Mouse (Mus musculus) megakaryocyte progenitor cell, adult 5-6 weeks (primary cell): ENCODE data around the gene Trex1. TPM values are rescaled to one million over a fixed set of nuclear protein-coding genes. Genes with fewer than 3 reads are reported as not detected.

Source experiments
- ATAC-seq: replicated peaks from 2 replicates; pipeline ENCODE4 v1.8.0; 2016; ENCODE audit warnings: mild to moderate bottlenecking, moderate TSS enrichment, inconsistent platforms; ENCODE audit not compliant: poor library complexity
- total RNA-seq, 2 experiments: library from RNA; stranded (forward) in 1 of 2; stranded (reverse) in 1 of 2; fragments of 157-497, 149-512 nt in 1 of 2; fragments of 200-1000 nt in 1 of 2; gene quantifications; 2 replicates each; pipeline versions ENCODE4 v1.2.3 to v1.2.4; 2015 to 2017

Trex1 gene
- total RNA-seq, 2 experiments from 2014 or later = 15.6 to 24.1 TPM

GRCm38 (mm10) chr9:109022866-109023685, 36.5 kb downstream of the Trex1 start:
- ATAC-seq = peak; percentile 85

GRCm38 (mm10) chr9:109021428-109021827, 38.1 kb downstream of the Trex1 start:
- ATAC-seq = peak; percentile 59

DNA sequence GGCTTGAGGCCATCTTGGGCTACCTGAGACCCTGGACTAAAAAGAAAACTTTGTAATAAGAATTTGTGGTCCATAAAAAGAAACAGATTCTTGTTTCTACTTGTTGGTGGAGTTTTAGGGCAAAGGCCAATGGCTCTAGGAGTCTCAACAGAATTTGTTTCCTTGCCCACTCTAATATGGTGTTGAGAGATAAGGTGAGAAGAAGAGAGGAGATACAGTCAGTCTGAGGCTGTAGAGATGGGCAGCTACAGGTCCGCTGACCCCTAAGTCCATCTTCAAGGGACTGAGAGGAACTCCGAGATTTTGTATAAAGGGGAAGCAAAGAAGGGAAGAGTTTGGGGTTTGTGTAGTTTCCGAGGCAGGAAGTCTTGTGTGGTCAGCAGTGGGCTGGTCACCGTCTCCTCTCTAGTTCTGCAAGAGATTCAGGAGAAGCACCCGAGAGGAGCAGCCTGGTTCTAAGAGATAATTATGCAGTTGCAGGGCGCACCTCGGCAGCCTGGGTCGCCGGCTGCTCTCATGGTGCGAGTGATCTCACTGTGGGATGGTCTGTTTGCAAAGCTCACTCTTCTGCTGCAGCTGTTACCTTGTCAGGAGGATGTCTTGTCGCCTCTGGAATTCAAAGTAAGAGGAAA, 42.4 kb downstream of the Trex1 start:
- peak; percentile 64 for ATAC-seq

GRCm38 (mm10) chr9:109015397-109015796, 44.1 kb downstream of the Trex1 start:
- ATAC-seq = peak; percentile 54

DNA sequence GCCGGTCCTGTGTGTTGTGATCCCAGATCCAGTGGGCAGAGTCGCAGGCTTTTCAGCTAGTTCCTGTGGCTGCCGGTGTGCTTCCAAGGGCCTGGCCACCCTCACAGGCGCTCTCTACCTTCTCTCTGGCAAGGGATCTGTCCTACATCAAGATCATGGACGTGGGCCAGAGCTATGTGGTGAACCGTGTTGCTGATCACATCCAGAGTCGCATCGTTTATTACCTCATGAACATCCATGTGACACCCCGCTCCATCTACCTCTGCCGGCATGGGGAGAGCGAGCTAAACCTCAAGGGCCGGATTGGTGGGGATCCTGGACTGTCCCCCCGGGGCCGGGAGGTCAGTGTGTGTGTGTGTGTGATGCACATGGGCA, 49.2 kb downstream of the Trex1 start:
- ATAC-seq = peak; percentile 16

GRCm38 (mm10) chr9:109009636-109010315, 49.8 kb downstream of the Trex1 start:
- peak; percentile 94 for ATAC-seq

DNA sequence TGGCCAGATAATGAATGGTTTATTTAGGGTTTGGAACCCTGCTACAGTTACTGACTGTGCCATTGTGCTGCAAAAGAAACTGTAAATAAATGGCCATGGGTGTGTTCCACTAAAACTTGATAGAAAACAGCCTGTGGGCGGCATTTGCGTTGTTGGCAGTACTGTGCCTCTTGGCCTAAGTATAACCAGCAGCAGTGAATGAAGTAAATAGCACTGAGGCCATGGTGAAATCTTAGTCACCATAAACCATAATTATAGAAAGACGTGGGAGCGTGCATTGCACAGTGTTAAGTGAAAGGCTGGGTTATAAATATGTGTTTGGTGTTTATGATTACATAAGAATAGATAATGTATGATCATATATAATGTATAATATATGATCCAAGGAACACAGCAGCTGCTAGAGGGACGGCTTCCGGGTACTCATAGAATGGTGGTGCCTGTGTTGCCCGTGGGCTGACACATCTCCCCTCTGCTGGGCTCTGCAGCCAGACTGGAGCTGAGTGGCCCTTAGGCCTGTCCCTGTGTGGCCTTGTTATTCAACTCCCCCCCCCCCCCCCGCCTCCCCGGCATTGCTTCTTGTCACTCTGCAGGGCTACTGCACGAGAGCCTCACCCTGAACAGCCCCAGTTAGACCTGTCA, 50.4 kb downstream of the Trex1 start:
- ATAC-seq = no peak

DNA sequence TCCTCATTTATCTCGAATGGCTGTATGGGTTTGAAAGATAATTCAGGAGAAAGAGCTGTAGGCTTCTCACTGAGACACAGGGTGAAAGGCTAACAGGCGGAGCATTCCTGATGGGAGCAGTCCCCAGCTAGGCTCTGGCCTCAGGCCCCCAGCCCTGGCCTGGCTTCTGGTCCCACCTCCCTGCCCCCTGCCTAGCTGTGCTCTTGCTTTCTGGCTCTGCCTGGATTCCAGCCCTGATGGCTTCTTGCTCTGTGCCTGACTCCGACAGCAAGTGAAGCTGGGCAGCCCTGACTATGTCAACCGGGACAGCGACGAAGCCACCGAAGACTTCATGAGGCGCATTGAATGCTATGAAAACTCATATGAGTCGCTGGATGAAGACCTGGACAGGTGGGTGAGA, 51.5 kb downstream of the Trex1 start:
- no peak for ATAC-seq

Other genes starting within 250 kb of the Trex1 start
- 4.5 and 5.4 TPM in 2 replicates for gene Celsr3, start 233.4 kb downstream of the Trex1 start, total RNA-seq (2015)
- gene Celsr3, start 233.4 kb downstream of the Trex1 start, total RNA-seq (2017) = 1.5 and 2.5 TPM in 2 replicates
- gene Slc26a6, start 206.5 kb downstream of the Trex1 start, total RNA-seq (2015) = 7.2 and 11.7 TPM in 2 replicates
- gene Slc26a6, start 206.5 kb downstream of the Trex1 start, total RNA-seq (2017) = 3.0 and 4.7 TPM in 2 replicates
- gene Tmem89, start 145.1 kb downstream of the Trex1 start, total RNA-seq (2015) = 0.35 TPM in 1 of 2 replicates, not detected in the other
- 0.08 TPM in 1 of 2 replicates, not detected in the other for gene Tmem89, start 145.1 kb downstream of the Trex1 start, total RNA-seq (2017)
- 144 and 157 TPM in 2 replicates for gene Uqcrc1, start 123.1 kb downstream of the Trex1 start, total RNA-seq (2015)
- 256 and 338 TPM in 2 replicates for gene Uqcrc1, start 123.1 kb downstream of the Trex1 start, total RNA-seq (2017)
- gene Col7a1, start 106.1 kb downstream of the Trex1 start, total RNA-seq (2015) = 0.02 and 0.12 TPM in 2 replicates
- 0.12 and 1.3 TPM in 2 replicates for gene Col7a1, start 106.1 kb downstream of the Trex1 start, total RNA-seq (2017)
- gene Ucn2, start 73.7 kb downstream of the Trex1 start, total RNA-seq (2015) = not detected in 2 replicates
- not detected in 2 replicates for gene Ucn2, start 73.7 kb downstream of the Trex1 start, total RNA-seq (2017)
- 3.9 and 5.9 TPM in 2 replicates for gene Pfkfb4, start 68.0 kb downstream of the Trex1 start, total RNA-seq (2015)
- 12.8 and 13.5 TPM in 2 replicates for gene Pfkfb4, start 68.0 kb downstream of the Trex1 start, total RNA-seq (2017)
- gene Shisa5, start 21.2 kb downstream of the Trex1 start, total RNA-seq (2015) = 19.7 and 20.5 TPM in 2 replicates
- gene Shisa5, start 21.2 kb downstream of the Trex1 start, total RNA-seq (2017) = 74.8 and 94.4 TPM in 2 replicates
- gene Atrip, start 14.4 kb upstream of the Trex1 start, total RNA-seq (2015) = 13.3 and 17.6 TPM in 2 replicates
- 15.3 and 20.1 TPM in 2 replicates for gene Atrip, start 14.4 kb upstream of the Trex1 start, total RNA-seq (2017)
- 5.8 and 8.6 TPM in 2 replicates for gene Ccdc51, start 22.8 kb upstream of the Trex1 start, total RNA-seq (2015)
- gene Ccdc51, start 22.8 kb upstream of the Trex1 start, total RNA-seq (2017) = 14.6 and 15.2 TPM in 2 replicates
- 411 and 433 TPM in 2 replicates for gene Tma7, start 22.9 kb upstream of the Trex1 start, total RNA-seq (2015)
- 121 and 130 TPM in 2 replicates for gene Tma7, start 22.9 kb upstream of the Trex1 start, total RNA-seq (2017)
- gene Plxnb1, start 35.7 kb upstream of the Trex1 start, total RNA-seq (2015) = not detected in 2 replicates
- not detected in 2 replicates for gene Plxnb1, start 35.7 kb upstream of the Trex1 start, total RNA-seq (2017)
- not detected in 2 replicates for gene Fbxw21, start 102.3 kb upstream of the Trex1 start, total RNA-seq (2015)
- gene Fbxw21, start 102.3 kb upstream of the Trex1 start, total RNA-seq (2017) = not detected in 2 replicates
- gene Fbxw13, start 136.2 kb upstream of the Trex1 start, total RNA-seq (2015) = not detected in 2 replicates
- not detected in 2 replicates for gene Fbxw13, start 136.2 kb upstream of the Trex1 start, total RNA-seq (2017)
- not detected in 2 replicates for gene Fbxw20, start 175.0 kb upstream of the Trex1 start, total RNA-seq (2015)
- not detected in 2 replicates for gene Fbxw20, start 175.0 kb upstream of the Trex1 start, total RNA-seq (2017)
- not detected in 2 replicates for gene Fbxw14, start 227.9 kb upstream of the Trex1 start, total RNA-seq (2015)
- gene Fbxw14, start 227.9 kb upstream of the Trex1 start, total RNA-seq (2017) = not detected in 2 replicates